Mouse (Mus musculus): Measurements from ENCODE around the gene Foxd3.

Gene Foxd3

DNA sequence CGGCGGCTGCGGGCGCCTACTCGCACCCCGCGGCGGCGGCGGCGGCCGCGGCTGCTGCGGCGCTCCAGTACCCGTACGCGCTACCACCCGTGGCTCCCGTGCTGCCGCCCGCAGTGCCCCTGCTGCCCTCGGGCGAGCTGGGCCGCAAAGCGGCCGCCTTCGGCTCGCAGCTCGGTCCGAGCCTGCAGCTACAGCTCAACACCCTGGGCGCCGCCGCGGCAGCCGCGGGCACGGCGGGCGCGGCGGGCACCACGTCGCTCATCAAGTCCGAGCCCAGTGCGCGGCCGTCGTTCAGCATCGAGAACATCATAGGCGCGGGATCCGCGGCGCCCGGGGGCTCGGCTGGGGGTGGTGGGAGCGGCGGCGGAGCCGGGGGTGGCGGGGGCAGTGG, 1.3 kb downstream of the Foxd3 start:
- no peak for DNase-seq (ENCODE audit: low spot score in 2 of 2)

- peak in 1 of 2 experiments; percentile 16 for DNase-seq (ENCODE audit: low spot score in 2 of 2)
Observed at GRCm38 (mm10) chr4:99657831-99658470, 1.9 kb downstream of the Foxd3 start.

- DNase-seq (ENCODE audit: low spot score in 2 of 2): no peak
Observed at GRCm38 (mm10) chr4:99658881-99659280, 2.8 kb downstream of the Foxd3 start.

DNA sequence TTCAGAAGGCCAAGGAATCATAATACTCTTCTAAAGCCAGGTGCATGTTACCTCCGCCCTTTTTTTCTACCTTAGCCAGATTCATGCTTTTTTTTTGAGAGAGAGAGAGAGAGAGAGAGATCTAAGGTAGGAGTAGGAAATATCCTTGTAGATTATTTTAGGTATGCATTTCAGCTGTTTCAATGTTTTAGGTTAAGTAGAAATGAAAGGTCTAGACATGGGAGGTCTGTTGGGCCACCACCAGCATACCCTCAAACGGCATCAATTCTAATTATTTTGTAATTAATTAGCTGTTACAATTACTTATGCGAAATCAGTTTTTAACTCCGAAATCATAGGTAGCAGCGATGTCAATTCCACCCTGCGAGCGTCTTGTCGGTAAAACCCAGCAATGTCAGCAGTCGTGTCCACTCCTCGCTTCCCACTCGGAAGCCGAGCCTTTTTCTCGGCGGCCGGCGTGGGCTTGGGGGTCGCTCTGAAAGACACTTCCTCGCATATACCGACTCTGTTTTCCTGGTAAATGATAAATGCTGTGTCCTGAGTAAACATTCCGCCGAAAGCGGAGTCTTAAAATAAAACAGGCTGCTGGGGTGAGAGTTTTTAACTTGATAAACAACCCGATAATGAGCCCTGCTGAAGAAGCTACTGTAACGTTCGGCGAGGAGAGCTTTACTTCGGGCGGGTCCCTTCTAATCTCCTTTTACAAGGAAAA, 3.4 kb downstream of the Foxd3 start:
- DNase-seq (ENCODE audit: low spot score in 2 of 2): peak in 1 of 2 experiments; percentile 16

- DNase-seq (ENCODE audit: low spot score in 2 of 2): peak in 1 of 2 experiments; percentile 17
Observed at GRCm38 (mm10) chr4:99660073-99660611, 4.0 kb downstream of the Foxd3 start.

- DNase-seq (ENCODE audit: low spot score in 2 of 2): peak in 1 of 2 experiments; percentile 41
Observed at GRCm38 (mm10) chr4:99660981-99661380, 4.9 kb downstream of the Foxd3 start.

DNA sequence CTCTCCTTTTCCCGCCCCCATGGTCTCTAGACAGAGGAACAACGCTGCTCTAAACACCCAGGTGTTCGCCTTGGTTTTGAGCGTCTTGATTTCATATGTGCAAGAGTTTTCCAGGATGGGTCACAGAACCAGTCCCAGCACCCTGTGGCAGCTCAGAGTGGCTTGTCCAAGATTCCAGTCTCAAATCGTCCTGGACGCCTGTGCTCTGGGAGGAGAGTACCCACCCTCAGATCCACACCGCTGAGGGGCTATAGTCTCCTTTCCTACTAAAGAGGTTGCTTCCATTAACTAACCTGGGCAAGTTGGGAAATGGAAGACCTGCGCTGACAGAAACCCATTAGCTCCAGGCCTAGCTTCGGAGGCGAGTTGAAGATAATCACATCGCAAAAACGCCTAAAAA, 5.9 kb downstream of the Foxd3 start:
- no peak for DNase-seq (ENCODE audit: low spot score in 2 of 2)

- DNase-seq (ENCODE audit: low spot score in 2 of 2): no peak
Observed at GRCm38 (mm10) chr4:99662431-99662830, 6.3 kb downstream of the Foxd3 start.

DNA sequence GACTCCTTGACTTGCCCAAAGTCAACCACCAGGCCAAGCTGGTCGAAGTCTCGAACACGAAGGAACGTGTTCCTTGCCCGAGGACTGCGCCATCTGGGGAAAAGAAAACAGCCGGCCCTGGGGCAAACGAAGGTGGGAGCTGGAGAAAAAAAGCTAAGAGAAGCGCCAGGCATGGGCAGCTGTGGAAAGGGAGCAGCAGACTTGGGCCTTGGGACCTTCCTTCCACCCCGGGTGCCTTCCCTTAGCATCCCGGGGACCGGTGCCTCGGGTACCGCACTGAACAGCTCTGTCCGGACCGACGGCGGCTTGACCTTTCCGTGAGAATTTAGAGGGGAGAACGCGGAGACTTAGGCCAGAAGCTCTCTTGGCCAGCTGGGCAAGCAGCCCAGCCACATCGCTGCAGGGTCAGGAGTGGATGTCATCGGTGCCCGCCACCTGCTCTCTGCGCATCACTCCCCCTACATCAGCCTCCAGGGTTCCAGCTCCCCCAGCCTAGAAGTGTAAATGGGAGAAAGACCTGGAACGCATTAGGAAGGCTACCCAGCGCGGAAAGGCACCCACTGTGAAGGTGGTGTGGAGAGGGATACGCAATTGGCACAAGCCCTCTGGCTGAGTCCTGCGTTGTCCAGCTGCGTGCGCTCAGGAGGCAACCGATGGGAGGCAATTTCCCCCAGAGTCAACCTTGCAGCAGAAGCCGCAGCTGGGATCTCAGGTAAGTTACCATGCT, 6.9 kb downstream of the Foxd3 start:
- DNase-seq (ENCODE audit: low spot score in 2 of 2): no peak

DNA sequence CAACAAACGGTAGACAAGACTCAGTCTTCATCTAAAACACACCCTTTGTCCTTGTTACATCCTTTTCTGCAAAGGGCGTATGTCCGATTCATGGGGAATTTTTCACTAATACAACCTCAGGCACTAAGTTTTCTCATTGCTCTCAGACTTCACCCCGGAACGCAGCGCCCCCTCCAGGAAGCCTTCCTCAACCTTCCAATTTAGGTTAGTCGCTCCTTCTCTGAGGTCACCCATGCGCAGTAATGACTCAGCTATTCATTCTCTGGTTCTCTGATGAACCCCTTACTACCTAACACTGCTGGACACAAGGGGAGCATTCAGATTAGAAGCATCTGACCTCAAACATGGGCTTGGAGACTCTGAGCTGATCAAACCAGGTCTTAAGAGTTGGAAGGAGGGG, 7.6 kb downstream of the Foxd3 start:
- DNase-seq (ENCODE audit: low spot score in 2 of 2): no peak

DNA sequence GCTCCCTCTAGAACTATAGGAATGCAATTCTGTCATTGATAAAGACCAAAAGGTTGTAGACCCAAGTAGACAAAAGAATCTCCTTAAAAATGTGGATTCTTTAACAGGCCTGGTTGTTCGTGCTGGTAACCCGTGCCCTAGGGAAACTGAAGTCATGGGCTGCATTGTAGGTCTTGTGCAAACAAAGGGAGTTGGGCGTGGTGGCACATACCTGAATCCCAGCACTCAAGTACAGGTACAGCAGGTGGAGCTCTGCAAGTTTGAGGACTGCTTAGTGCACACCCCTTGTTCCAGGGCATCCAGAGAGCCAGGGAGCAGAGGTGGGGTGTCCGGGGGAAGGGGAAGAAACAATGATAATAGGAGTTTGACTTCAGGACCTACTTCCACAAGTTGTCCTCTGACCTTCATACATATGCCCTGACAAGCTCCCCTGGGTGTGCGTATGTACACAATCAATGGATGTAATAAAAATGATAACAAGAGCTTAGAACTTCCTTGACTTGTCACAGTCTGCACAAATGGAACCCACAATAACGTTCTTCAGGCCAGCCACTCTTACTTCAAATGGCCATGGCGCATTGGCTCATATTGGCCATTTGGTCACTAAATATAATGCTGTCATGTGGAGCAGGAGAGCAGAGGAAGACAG, 14.2 kb downstream of the Foxd3 start:
- no peak for DNase-seq (ENCODE audit: low spot score in 2 of 2)

GRCm38 (mm10) chr4:99675191-99675590, 19.1 kb downstream of the Foxd3 start:
- DNase-seq (ENCODE audit: low spot score in 2 of 2): no peak

GRCm38 (mm10) chr4:99683941-99684340, 27.8 kb downstream of the Foxd3 start:
- no peak for DNase-seq (ENCODE audit: low spot score in 2 of 2)

- no peak for DNase-seq (ENCODE audit: low spot score in 2 of 2)
Observed at GRCm38 (mm10) chr4:99686308-99686707, 30.2 kb downstream of the Foxd3 start.
